Mouse (Mus musculus): ENCODE data around the gene Zic3. TPM values are rescaled to one million over a fixed set of nuclear protein-coding genes. Genes with fewer than 3 reads are reported as not detected.

Zic3 gene
- total and polyA plus RNA-seq, 3 experiments, result not detected

- H3K79me2 ChIP-seq (replicated peaks; ENCODE audit: control insufficient read depth, extremely low read depth, insufficient read depth, poor library complexity, severe bottlenecking), result no peaks in the 10 kb centered on the region
- dilution Hi-C loops (cut with MboI; ENCODE audit: extremely low pct_ligation_motif_present, extremely low pct_unique_long_range_greater_than_20kb, low sequenced_read_pairs), result no loop called here
- DNase-seq (ENCODE audit: extremely low read depth), result no peak
- TF ChIP-seq E2F4 (IDR thresholded peaks at IDR 0.05; ENCODE audit: insufficient replicate concordance, low read depth, low read length) (no peak), SIN3A (IDR thresholded peaks at IDR 0.05; ENCODE audit: low read length) (no peak), POLR2A (IDR thresholded peaks at IDR 0.05; ENCODE audit: low read depth, low read length) (no peak), JUND (conservative IDR thresholded peaks at IDR 0.05; ENCODE audit: low read depth, low read length) (no peak), ZMIZ1 (IDR thresholded peaks at IDR 0.05; ENCODE audit: low read depth, low read length) (no peak), USF1 (IDR thresholded peaks at IDR 0.05; ENCODE audit: low read depth, low read length) (no peak), IRF4 (IDR thresholded peaks at IDR 0.05; ENCODE audit: low read depth, low read length) (no peak), ZC3H11A (IDR thresholded peaks at IDR 0.05; ENCODE audit: low read depth, low read length) (no peak), BHLHE40 (IDR thresholded peaks at IDR 0.05; ENCODE audit: low read depth, low read length) (no peak), POLR2AphosphoS2 (IDR thresholded peaks at IDR 0.05; ENCODE audit: low read depth, low read length) (no peak), PAX5 (IDR thresholded peaks at IDR 0.05; ENCODE audit: low read length) (no peak), MAZ (IDR thresholded peaks at IDR 0.05; ENCODE audit: low read depth, low read length) (no peak), CTCF (conservative IDR thresholded peaks at IDR 0.05 in 1 of 2, IDR thresholded peaks at IDR 0.05 in 1 of 2; ENCODE audit: low read depth in 2 of 2, low read length in 2 of 2) (no peak), ZNF384 (IDR thresholded peaks at IDR 0.05; ENCODE audit: low read depth, low read length) (no peak), MAX (IDR thresholded peaks at IDR 0.05; ENCODE audit: low read length) (no peak), TCF12 (IDR thresholded peaks at IDR 0.05; ENCODE audit: low read depth, low read length) (no peak), RCOR1 (conservative IDR thresholded peaks at IDR 0.05; ENCODE audit: low read depth, low read length) (no peak), CHD2 (IDR thresholded peaks at IDR 0.05; ENCODE audit: low read length) (no peak), MEF2A (IDR thresholded peaks at IDR 0.05; ENCODE audit: borderline replicate concordance, low read depth, low read length) (no peak)
- H3K4me2 ChIP-seq (ENCODE audit: insufficient read depth, low read depth, poor library complexity, severe bottlenecking), result no peak overlapping the region
- no peaks in the 10 kb centered on the region for H3K4me1 ChIP-seq (ENCODE audit: control insufficient read depth in 1 of 2, insufficient read depth in 2 of 2)
- peaks cover 36% of the 10 kb centered on the region for H3K9me3 ChIP-seq (replicated peaks; ENCODE audit: low read length)
- no peaks in the 10 kb centered on the region for H3K27me3 ChIP-seq (replicated peaks)
- in situ Hi-C loops (cut with MboI; ENCODE audit: low pct_ligation_motif_present, low pct_unique_long_range_greater_than_20kb, low sequenced_read_pairs), result no loop called here
- H3K9ac ChIP-seq (ENCODE audit: insufficient read depth, low read depth), result no peak overlapping the region
- no peaks in the 10 kb centered on the region for H3K36me3 ChIP-seq (replicated peaks in 1 of 2; ENCODE audit: control insufficient read depth in 1 of 2, insufficient read depth in 1 of 2, low read length in 1 of 2)
- no peak overlapping the region for H3K27ac ChIP-seq (ENCODE audit: insufficient read depth, low read depth)
- H3K4me3 ChIP-seq (replicated peaks in 1 of 3; ENCODE audit: low read depth in 2 of 3, low read length in 2 of 3, poor library complexity in 1 of 3), result no peak overlapping the region
Observed at GRCm38 (mm10) chrX:58033521-58033920, 11.0 kb downstream of the Zic3 start.

GRCm38 (mm10) chrX:58038061-58039007 lies 15.8 kb downstream of the Zic3 start:
- Histone ChIP-seq H3K4me3 (replicated peaks in 1 of 3; ENCODE audit: low read depth in 2 of 3, low read length in 2 of 3, poor library complexity in 1 of 3) (no peak overlapping the region), H3K27ac (ENCODE audit: insufficient read depth, low read depth) (no peak overlapping the region), H3K36me3 (replicated peaks in 1 of 2; ENCODE audit: control insufficient read depth in 1 of 2, insufficient read depth in 1 of 2, low read length in 1 of 2) (no peaks in the 10 kb centered on the region), H3K9ac (ENCODE audit: insufficient read depth, low read depth) (no peak overlapping the region), H3K79me2 (replicated peaks; ENCODE audit: control insufficient read depth, extremely low read depth, insufficient read depth, poor library complexity, severe bottlenecking) (no peaks in the 10 kb centered on the region), H3K27me3 (replicated peaks) (no peaks in the 10 kb centered on the region), H3K4me2 (ENCODE audit: insufficient read depth, low read depth, poor library complexity, severe bottlenecking) (no peak overlapping the region), H3K9me3 (replicated peaks; ENCODE audit: low read length) (peaks cover 11% of the 10 kb centered on the region), H3K4me1 (ENCODE audit: control insufficient read depth in 1 of 2, insufficient read depth in 2 of 2) (no peaks in the 10 kb centered on the region)
- dilution Hi-C loops (cut with MboI; ENCODE audit: extremely low pct_ligation_motif_present, extremely low pct_unique_long_range_greater_than_20kb, low sequenced_read_pairs) (no loop called here), in situ Hi-C loops (cut with MboI; ENCODE audit: low pct_ligation_motif_present, low pct_unique_long_range_greater_than_20kb, low sequenced_read_pairs) (no loop called here)
- DNase-seq (ENCODE audit: extremely low read depth), result no peak
- TF ChIP-seq IRF4 (IDR thresholded peaks at IDR 0.05; ENCODE audit: low read depth, low read length), result no peak
- TF ChIP-seq UBTF (IDR thresholded peaks at IDR 0.05; ENCODE audit: low read depth, low read length), result no peak
- TF ChIP-seq ZMIZ1 (IDR thresholded peaks at IDR 0.05; ENCODE audit: low read depth, low read length), result no peak
- TF ChIP-seq MYC (IDR thresholded peaks at IDR 0.05; ENCODE audit: low read depth, low read length), result no peak
- TF ChIP-seq MAX (IDR thresholded peaks at IDR 0.05; ENCODE audit: low read length), result no peak
- no peak for TF ChIP-seq ZKSCAN1 (IDR thresholded peaks at IDR 0.05; ENCODE audit: borderline replicate concordance, low read depth, low read length)
- no peak for TF ChIP-seq MXI1 (IDR thresholded peaks at IDR 0.05; ENCODE audit: low read depth, low read length)
- TF ChIP-seq RCOR1 (conservative IDR thresholded peaks at IDR 0.05; ENCODE audit: low read depth, low read length), result no peak
- TF ChIP-seq JUN (IDR thresholded peaks at IDR 0.05; ENCODE audit: insufficient read depth, low read depth, low read length), result no peak
- no peak for TF ChIP-seq TCF12 (IDR thresholded peaks at IDR 0.05; ENCODE audit: low read depth, low read length)
- TF ChIP-seq ELF1 (IDR thresholded peaks at IDR 0.05; ENCODE audit: low read depth, low read length), result no peak
- no peak for TF ChIP-seq ZNF384 (IDR thresholded peaks at IDR 0.05; ENCODE audit: low read depth, low read length)
- no peak for TF ChIP-seq POLR2A (IDR thresholded peaks at IDR 0.05; ENCODE audit: low read depth, low read length)
